Mouse (Mus musculus) left cerebral cortex, adult 8-10 months (tissue): ENCODE results near the gene Entpd3. TPM values are rescaled to one million over a fixed set of nuclear protein-coding genes. Genes with fewer than 3 reads are reported as not detected.

ENCODE experiments used
- DNase-seq, 2 experiments: peaks; one replicate each; pipeline ENCODE4 v3.0.0; 2022; ENCODE audit warnings: low spot score in 2 of 2
- total RNA-seq, 4 experiments: library from RNA; stranded (reverse); gene quantifications; 2 replicates each; pipeline ENCODE4 v1.2.4; 2022

Entpd3 gene
- total RNA-seq: 10 to 100 TPM; 11.5 to 13.4 (median 12.0) TPM

GRCm38 (mm10) chr9:120539662-120540251 is at the start of gene Entpd3:
Gene Entpd3, plus strand, starts transcription at chr9:120539818.
- peak in 1 of 2 experiments; percentile 21 for DNase-seq

- no peak for DNase-seq
These were observed 48.1 kb upstream of the Entpd3 start for GRCm38 (mm10) chr9:120491509-120491908.

- no peak for DNase-seq
These were observed 47.6 kb upstream of the Entpd3 start, which contains the start of gene Eif1b for GRCm38 (mm10) chr9:120492010-120492399. Gene Eif1b, plus strand, starts transcription at chr9:120492232.

- peak; percentile 67 to 75 for DNase-seq
These were observed 46.9 kb upstream of the Entpd3 start for GRCm38 (mm10) chr9:120492400-120493351.

- DNase-seq: no peak
These were observed 45.8 kb upstream of the Entpd3 start for GRCm38 (mm10) chr9:120493781-120494180.

- peak in 1 of 2 experiments; percentile 56 for DNase-seq
These were observed 42.9 kb upstream of the Entpd3 start for GRCm38 (mm10) chr9:120496691-120497090.

GRCm38 (mm10) chr9:120497983-120498382 is 41.6 kb upstream of the Entpd3 start:
- DNase-seq: no peak

GRCm38 (mm10) chr9:120501191-120501902 is 38.3 kb upstream of the Entpd3 start:
- DNase-seq: no peak

- peak in 1 of 2 experiments; percentile 74 for DNase-seq
These were observed 37.6 kb upstream of the Entpd3 start for GRCm38 (mm10) chr9:120502013-120502412.

- no peak for DNase-seq
These were observed 35.2 kb upstream of the Entpd3 start for GRCm38 (mm10) chr9:120504423-120504822.

- peak in 1 of 2 experiments; percentile 26 for DNase-seq
These were observed 27.8 kb upstream of the Entpd3 start for GRCm38 (mm10) chr9:120511781-120512180.

GRCm38 (mm10) chr9:120516720-120517119 is 22.9 kb upstream of the Entpd3 start:
- DNase-seq: no peak

- no peak for DNase-seq
These were observed 20.7 kb upstream of the Entpd3 start for GRCm38 (mm10) chr9:120518946-120519345.

GRCm38 (mm10) chr9:120519469-120520125 is 20.0 kb upstream of the Entpd3 start:
- peak; percentile 17 to 52 for DNase-seq

- no peak for DNase-seq
These were observed 18.5 kb upstream of the Entpd3 start for GRCm38 (mm10) chr9:120521161-120521560.

- DNase-seq: no peak
These were observed 12.3 kb upstream of the Entpd3 start for GRCm38 (mm10) chr9:120527270-120527669.

- DNase-seq: no peak
These were observed 11.7 kb upstream of the Entpd3 start for GRCm38 (mm10) chr9:120527919-120528318.

- DNase-seq: no peak
These were observed 10.7 kb upstream of the Entpd3 start for GRCm38 (mm10) chr9:120528815-120529510.

GRCm38 (mm10) chr9:120530471-120530870 is 9.1 kb upstream of the Entpd3 start:
- DNase-seq: no peak

GRCm38 (mm10) chr9:120532062-120532461 is 7.6 kb upstream of the Entpd3 start:
- DNase-seq: no peak

- no peak for DNase-seq
These were observed 6.9 kb upstream of the Entpd3 start for GRCm38 (mm10) chr9:120532691-120533090.
